ENCODE assay signal across 10 mouse cellular contexts in genomic region chr4:14076344-14076743, GRCm38 (mm10).
"Had no signal": no experiment of that assay in that cellular context is flagged by ENCODE, and none has a peak within 500 bp of the region (broad histone marks: within the 10 kb centered on the region; RNA-seq: fewer than 3 reads in every experiment).

No protein-coding gene starts in this region.

- ATAC-seq: liver, postnatal 0 days; lung, postnatal 0 days; midbrain, embryonic 13.5 days; midbrain, embryonic 15.5 days had no signal

- DNase-seq: liver, postnatal 0 days; lung, adult 2 months; lung, postnatal 14 days; lung, postnatal 36 days; thymus, adult 18-20 months; thymus, postnatal 14 days; thymus, postnatal 36 days had no signal
